Mouse (Mus musculus) hindbrain, embryonic 16.5 days (tissue): ENCODE measurements around the gene Washc2. TPM values are rescaled to one million over a fixed set of nuclear protein-coding genes. Genes with fewer than 3 reads are reported as not detected.
"Not testable (repeated sequence)": the region's sequence is repeated elsewhere in the genome, so short reads cannot be mapped to it uniquely, and the experiment has no call there.

ENCODE experiments used
- ATAC-seq: fragments of 200-750 bp; cut with Nextera tagmentation; 2 replicates; pipeline ENCODE4 v1.8.0; 2017; ENCODE audit warnings: moderate TSS enrichment, moderate library complexity
- H3K27ac ChIP-seq: fragments of 300-500 bp; sonication (generic); 2 replicates; pipeline ENCODE4 v1.5.1; 2014; ENCODE audit warnings: low read depth, mild to moderate bottlenecking, control low read depth, low read length, moderate library complexity
- H3K27me3 ChIP-seq: fragments of 300-500 bp; sonication (generic); replicated peaks from 2 replicates; pipeline ENCODE4 v1.6.1; 2014; ENCODE audit warnings: low read length; ENCODE audit not compliant: control insufficient read depth, insufficient read depth
- H3K36me3 ChIP-seq: fragments of 300-500 bp; sonication (generic); 2 replicates; pipeline ENCODE4 v1.6.1; 2014; ENCODE audit warnings: mild to moderate bottlenecking, low read length, moderate library complexity, mixed read lengths; ENCODE audit not compliant: control insufficient read depth, insufficient read depth
- H3K4me1 ChIP-seq: fragments of 300-500 bp; sonication (generic); 2 replicates; pipeline ENCODE4 v1.6.1; 2014; ENCODE audit warnings: low read depth, low read length; ENCODE audit not compliant: control insufficient read depth, insufficient read depth
- H3K4me2 ChIP-seq: fragments of 300-500 bp; sonication (generic); 2 replicates; pipeline ENCODE4 v1.6.1; 2014; ENCODE audit warnings: mild to moderate bottlenecking, low read length, control low read depth, moderate library complexity
- H3K4me3 ChIP-seq: fragments of 300-500 bp; sonication (generic); 2 replicates; pipeline ENCODE4 v1.5.1; 2014; ENCODE audit warnings: mild to moderate bottlenecking, low read length, control low read depth, moderate library complexity
- H3K9ac ChIP-seq: fragments of 300-500 bp; sonication (generic); 2 replicates; pipeline ENCODE4 v1.6.1; 2014; ENCODE audit warnings: low read depth, mild to moderate bottlenecking, control low read depth, low read length, moderate library complexity
- H3K9me3 ChIP-seq: fragments of 300-500 bp; sonication (generic); 2 replicates; pipeline ENCODE4 v1.6.1; 2014; ENCODE audit warnings: mild to moderate bottlenecking, low read length, moderate library complexity; ENCODE audit not compliant: control insufficient read depth
- WGBS: fragments of 180-500 bp; shearing (Covaris S2); extraction: QIAGEN DNeasy Blood & Tissue Kit; methylation state at CpG from one replicate; pipeline ENCODE4 v1.1.7; 2014; 5-methylcytosine and 5-hydroxymethylcytosine counted together
- polyA plus RNA-seq: library from polyadenylated mRNA; unstranded; fragments of >200 nt; fragmentation: Nextera tagmentation; extraction: Ambion mirVana; gene quantifications from 2 replicates; pipeline ENCODE4 v1.2.1, GENCODE M21; 2015

The Washc2 gene
- polyA plus RNA-seq, 1 experiment from 2014 or later: 62.5 TPM

DNA sequence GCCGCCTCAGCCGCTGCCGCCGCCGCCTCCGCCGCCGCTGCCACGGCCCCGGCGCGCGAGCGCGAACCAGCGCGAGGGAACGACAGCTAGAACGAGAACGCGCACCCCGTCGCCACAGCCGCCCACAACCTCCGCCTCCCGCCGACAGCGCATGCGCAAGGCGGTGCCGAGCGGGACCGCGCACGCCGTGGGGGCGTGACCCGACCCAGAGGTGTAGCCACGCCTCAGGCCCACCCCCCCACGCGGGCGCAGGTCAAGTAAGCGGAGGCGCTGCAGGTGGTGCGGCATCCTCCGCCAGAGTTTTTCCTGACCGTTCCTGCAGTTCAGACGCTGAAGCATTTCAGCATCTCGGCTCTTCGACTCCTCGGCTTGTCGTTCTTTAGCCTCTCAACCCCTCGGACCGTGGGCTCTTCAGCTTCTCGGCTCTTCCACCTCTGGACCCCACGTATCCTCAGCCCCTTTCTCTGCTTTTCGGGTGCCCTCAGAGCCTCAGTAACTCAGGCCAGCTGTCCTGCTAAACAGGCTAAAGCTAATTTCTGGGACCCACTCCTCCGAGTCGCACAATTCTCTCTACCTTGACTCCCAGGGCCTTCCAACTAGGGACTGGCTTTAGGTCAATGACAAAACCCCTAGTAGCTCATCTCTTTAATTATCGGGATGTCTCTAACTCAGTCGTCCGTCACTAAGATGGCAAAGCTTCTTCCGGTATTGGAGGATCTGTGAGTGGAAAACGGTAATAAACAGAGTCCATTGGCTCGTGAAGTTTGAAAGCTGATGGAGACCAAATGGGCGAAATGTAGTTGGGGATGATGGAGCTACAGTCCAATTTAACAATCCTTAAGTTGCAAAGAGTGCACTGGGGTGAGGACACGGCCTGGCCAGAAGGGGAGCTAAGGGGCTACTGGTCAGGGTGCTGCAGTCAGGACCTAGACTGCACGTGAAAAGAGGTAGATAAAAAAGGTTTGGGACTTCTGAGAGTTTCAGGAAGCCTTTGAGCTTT lies 14.1 kb upstream of the Washc2 start, which contains the start of gene Tmcc1:
Tmcc1 (minus strand) TSS at position 93 of the 1,000 bp plus-strand sequence.
- H3K27ac ChIP-seq: peak within 1 kb of the TSS; percentile 85
- no peaks in the 10 kb centered on the region for H3K36me3 ChIP-seq
- under 1% methylated on average over 56 of the region's 68 CpGs for WGBS
- H3K27me3 ChIP-seq: no peaks in the 10 kb centered on the region
- H3K9me3 ChIP-seq: no peaks in the 10 kb centered on the region
- peak within 1 kb of the TSS; percentile 91 for H3K9ac ChIP-seq
- H3K4me3 ChIP-seq: peak within 1 kb of the TSS; percentile 85
- peak; percentile 90 for ATAC-seq
- H3K4me1 ChIP-seq: peaks cover 21% of the 10 kb centered on the region
- H3K4me2 ChIP-seq: peak within 1 kb of the TSS; percentile 85

DNA sequence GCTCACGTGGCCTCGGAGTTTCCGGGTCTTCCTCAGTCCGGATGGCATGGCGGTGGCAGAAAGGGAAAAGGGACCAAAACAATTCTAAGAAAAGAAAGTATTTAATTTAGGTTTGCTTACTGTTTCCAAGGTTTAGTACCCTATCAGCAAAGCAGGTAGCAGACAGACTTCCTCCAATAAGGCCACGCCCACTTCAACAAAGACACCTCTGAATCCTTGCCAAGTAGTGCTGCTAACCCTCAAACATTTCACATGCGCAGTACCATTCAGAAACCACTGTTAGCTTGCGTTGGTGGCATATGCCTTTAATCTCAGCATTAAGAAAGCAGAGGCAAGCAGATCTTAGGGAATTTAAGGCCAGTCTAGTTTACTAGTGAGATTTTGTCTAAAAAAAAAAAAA lies 12.0 kb upstream of the Washc2 start:
- no peak for ATAC-seq
- Histone ChIP-seq H3K4me3 (no peak overlapping the region), H3K36me3 (no peaks in the 10 kb centered on the region), H3K9ac (no peak overlapping the region), H3K4me1 (peaks cover 15% of the 10 kb centered on the region), H3K27me3 (0 out of 2 replicates have a peak, but pooled peaks cover 3% of the 10 kb centered on the region), H3K4me2 (no peak overlapping the region), H3K9me3 (no peaks in the 10 kb centered on the region), H3K27ac (no peak overlapping the region)
- whole genome bisulfite sequencing: 71% methylated on average over 8 of the region's 8 CpGs

DNA sequence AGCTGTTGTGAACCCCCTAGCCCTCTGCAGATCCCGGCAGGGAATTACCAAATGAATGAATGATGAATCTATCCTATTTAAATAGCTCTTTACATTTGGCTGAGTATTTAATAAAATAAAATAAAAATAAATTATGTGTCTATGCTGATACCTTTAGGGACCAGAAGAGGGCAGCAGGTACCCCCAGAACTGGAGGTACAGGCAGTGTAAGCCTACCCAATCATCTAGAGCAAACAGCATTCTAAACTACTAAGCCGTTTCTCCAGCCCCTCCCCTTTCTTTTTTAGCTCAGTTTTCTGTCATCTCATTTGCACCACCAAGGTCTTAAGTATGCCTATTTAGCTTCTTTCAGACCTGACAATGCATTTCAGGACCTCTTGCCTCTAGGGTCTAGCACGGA lies 9.7 kb upstream of the Washc2 start:
- H3K27me3 ChIP-seq: 0 out of 2 replicates have a peak, but pooled peaks cover 3% of the 10 kb centered on the region
- 38% methylated on average over 3 of the region's 3 CpGs for WGBS
- no peak overlapping the region for H3K27ac ChIP-seq
- H3K4me2 ChIP-seq: no peak overlapping the region
- H3K36me3 ChIP-seq: no peaks in the 10 kb centered on the region
- H3K9me3 ChIP-seq: no peaks in the 10 kb centered on the region
- no peak overlapping the region for H3K9ac ChIP-seq
- ATAC-seq: 0 out of 2 replicates have a peak, but pooled peaks have one; percentile 19
- no peak overlapping the region for H3K4me3 ChIP-seq
- peaks cover 3% of the 10 kb centered on the region for H3K4me1 ChIP-seq

DNA sequence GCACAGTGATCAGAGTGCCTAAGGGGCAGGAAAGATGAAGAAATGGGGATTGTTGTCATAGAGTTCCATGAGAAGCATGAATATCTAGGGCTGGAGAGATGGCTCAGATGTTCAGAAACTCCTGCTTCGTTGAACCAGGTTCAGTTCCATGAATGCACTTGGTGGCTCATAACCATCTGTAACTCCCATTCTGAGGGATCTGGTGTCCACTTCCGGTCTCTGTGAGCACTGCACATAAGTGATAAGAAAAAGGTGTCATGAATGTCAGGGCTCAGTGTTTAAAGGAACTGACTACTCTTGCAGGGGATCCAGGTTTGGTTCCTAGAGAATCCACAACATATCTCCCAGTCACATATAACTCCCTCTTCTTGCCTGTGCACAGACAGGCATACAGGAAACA lies 8.2 kb upstream of the Washc2 start:
- H3K4me2 ChIP-seq: no peak overlapping the region
- H3K36me3 ChIP-seq: no peaks in the 10 kb centered on the region
- H3K27ac ChIP-seq: no peak overlapping the region
- WGBS: 80% methylated on average over 2 of the region's 2 CpGs
- no peaks in the 10 kb centered on the region for H3K9me3 ChIP-seq
- H3K4me1 ChIP-seq: no peaks in the 10 kb centered on the region
- no peak overlapping the region for H3K4me3 ChIP-seq
- no peak for ATAC-seq
- 0 out of 2 replicates have a peak, but pooled peaks cover 3% of the 10 kb centered on the region for H3K27me3 ChIP-seq
- no peak overlapping the region for H3K9ac ChIP-seq

DNA sequence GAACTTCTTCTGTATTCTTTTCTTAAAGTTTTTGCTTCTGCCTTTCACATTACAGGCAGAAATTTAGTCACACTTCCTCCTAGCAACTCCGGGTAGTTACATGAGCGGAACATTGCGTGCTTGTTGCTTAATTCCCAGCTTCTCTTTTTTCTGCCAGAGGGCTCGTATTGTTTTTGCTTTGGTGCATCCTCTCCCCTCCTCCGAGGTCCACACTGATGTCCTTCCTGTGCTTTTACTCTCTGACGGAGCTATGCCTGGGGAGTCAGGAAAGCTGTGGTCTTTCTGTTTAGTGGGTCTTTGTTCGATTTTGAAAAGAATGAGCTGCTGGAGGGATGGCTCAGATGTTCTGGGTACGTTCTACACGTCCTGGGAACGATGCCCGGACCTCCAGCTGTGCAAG lies 19.9 kb downstream of the Washc2 start:
- Histone ChIP-seq H3K9ac (no peak overlapping the region), H3K36me3 (peaks cover 51% of the 10 kb centered on the region), H3K27ac (no peak overlapping the region), H3K27me3 (no peaks in the 10 kb centered on the region), H3K9me3 (no peaks in the 10 kb centered on the region), H3K4me2 (no peak overlapping the region), H3K4me1 (no peaks in the 10 kb centered on the region), H3K4me3 (no peak overlapping the region)
- 62% methylated on average over 11 of the region's 11 CpGs for WGBS
- ATAC-seq: no peak

DNA sequence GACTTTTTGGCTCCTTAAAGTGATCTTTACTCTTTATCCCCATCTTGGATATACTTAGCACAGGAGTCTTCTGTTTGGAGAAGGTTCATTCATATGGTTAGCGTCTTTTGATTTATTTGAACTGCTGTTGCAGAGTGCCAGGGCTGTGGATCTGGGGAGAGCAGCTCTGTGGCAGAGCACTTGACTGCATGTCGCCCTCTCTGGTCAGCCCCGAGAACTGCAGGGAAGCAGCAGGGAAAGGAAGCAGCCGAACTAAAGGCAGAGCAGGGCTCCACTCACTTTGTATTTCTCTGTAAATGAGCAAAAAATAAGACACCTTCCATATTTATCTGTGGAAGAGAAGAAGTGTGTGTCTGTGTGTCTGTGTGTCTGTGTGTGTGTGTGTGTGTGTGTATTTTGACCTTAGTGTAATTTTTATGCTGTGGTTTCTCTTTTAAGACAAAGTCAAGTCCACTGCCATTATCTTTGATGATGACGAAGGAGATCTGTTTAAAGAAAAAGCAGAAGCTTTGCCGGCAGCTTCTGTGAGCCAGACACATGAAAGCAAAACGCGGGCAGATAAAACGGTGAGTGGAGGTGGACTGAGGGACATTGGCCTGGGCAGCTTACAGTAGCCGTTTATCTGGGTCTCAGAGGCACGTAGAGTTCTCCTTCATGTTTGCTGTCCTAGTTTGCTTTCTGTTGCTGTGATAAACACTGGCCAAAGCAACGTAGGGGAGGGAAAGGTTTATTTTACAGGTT lies 21.1 kb downstream of the Washc2 start:
- no peaks in the 10 kb centered on the region for H3K9me3 ChIP-seq
- ATAC-seq: no peak
- WGBS: 64% methylated on average over 12 of the region's 12 CpGs

DNA sequence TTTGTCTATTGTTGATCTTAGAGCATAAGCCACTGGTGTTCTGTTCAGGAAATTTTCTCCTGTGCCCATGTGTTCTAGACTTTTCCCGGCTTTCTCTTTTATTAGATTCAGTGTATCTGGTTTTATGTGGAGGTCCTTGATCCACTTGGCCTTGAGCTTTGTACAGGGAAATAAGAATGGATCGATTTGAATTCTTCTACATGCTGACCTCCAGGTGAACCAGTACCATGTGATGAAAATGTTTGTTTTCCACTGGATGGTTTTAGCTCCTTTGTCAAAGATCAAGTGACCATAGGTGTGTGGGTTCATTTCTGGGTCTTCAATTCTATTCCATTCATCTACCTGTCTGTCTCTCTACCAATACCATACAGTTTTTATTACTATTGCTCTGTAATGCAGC lies 27.0 kb downstream of the Washc2 start:
- not testable (repeated sequence) for H3K27me3 ChIP-seq, H3K4me2 ChIP-seq, H3K27ac ChIP-seq, H3K9ac ChIP-seq, H3K9me3 ChIP-seq, H3K4me1 ChIP-seq, H3K4me3 ChIP-seq, ATAC-seq
- WGBS: 95% methylated on average over 2 of the region's 2 CpGs
- peaks cover 50% of the 10 kb centered on the region for H3K36me3 ChIP-seq

More for the DNA sequence above, 21.1 kb downstream of the Washc2 start:
- Histone ChIP-seq H3K4me3 (no peak overlapping the region), H3K27ac (no peak overlapping the region), H3K27me3 (no peaks in the 10 kb centered on the region), H3K4me1 (no peaks in the 10 kb centered on the region), H3K4me2 (no peak overlapping the region), H3K36me3 (peaks cover 53% of the 10 kb centered on the region), H3K9ac (no peak overlapping the region)

DNA sequence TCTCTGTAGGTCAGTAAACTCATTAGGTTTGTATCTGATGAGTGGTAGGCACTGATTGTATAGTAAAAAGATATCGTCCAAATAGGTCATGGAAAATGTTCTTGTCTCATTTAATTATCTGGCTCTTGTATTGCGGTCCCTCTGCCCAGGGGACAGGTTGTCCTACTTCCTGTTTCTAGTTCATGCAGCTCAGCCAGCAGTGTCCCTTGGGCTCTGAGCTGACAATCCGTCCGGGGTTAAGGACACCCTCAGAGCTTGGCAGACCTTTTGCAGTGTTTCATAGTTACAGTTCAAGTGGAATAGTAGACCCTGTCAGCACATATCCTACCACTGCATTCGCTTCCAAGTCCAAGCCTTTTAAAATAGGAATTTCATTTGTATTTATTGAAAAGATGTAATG lies 27.5 kb downstream of the Washc2 start:
- H3K36me3 ChIP-seq: peaks cover 52% of the 10 kb centered on the region
- no peak overlapping the region for H3K9ac ChIP-seq
- H3K4me1 ChIP-seq: no peaks in the 10 kb centered on the region
- no peaks in the 10 kb centered on the region for H3K27me3 ChIP-seq
- H3K4me3 ChIP-seq: no peak overlapping the region
- H3K27ac ChIP-seq: no peak overlapping the region
- no peak overlapping the region for H3K4me2 ChIP-seq
- H3K9me3 ChIP-seq: no peaks in the 10 kb centered on the region
- ATAC-seq: no peak
- 82% methylated on average over 5 of the region's 5 CpGs for WGBS

DNA sequence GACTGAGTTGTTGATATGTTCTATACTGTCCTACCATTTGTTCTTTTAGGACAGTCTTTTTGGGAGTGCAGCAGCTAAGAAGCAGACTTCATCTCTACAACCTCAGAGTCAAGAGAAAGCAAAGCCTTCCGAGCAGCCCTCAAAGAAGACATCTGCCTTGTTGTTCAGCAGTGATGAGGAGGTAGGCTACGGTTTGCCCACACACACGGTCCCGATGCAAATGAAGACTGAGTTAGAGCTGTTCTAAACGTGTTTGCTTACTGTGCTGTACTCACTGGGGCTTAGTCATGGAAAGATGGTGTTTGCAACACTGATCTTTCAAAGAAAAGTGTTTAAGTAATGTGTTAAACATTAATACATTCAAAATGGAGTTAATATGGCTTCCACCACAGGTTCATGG lies 30.2 kb downstream of the Washc2 start:
- H3K27ac ChIP-seq: no peak overlapping the region
- no peak overlapping the region for H3K9ac ChIP-seq
- H3K36me3 ChIP-seq: peaks cover 38% of the 10 kb centered on the region
- no peak overlapping the region for H3K4me3 ChIP-seq
- H3K27me3 ChIP-seq: no peaks in the 10 kb centered on the region
- no peak overlapping the region for H3K4me2 ChIP-seq
- no peaks in the 10 kb centered on the region for H3K9me3 ChIP-seq
- WGBS: 89% methylated on average over 5 of the region's 5 CpGs
- no peaks in the 10 kb centered on the region for H3K4me1 ChIP-seq
- ATAC-seq: no peak
